Mouse (Mus musculus): ENCODE measurements around the gene Use1.

DNA sequence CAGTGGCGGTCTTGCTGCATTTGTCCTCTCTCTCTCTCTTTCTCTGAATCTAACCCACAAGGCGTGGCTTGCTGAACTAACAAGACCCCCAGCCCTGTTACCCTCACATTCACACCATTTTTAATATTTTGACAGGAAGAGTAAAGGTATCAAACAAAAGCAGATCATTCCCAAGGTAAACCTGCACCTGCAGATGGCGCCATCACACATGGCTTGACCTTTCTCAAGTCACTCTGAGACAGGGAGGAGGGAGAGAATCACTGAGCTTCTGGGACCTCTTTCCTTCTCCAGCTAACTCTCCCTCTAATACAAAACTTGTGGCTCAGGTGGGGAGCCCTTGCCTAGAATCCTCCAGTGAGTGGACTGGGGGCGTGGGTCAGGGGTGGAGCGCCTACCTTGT is 26.0 kb upstream of the Use1 start:
- TF ChIP-seq CTCF (IDR thresholded peaks at IDR 0.05; ENCODE audit: borderline replicate concordance, control insufficient read depth, extremely low read depth, insufficient read depth, low read length, poor library complexity) (no peak), POLR2A (IDR thresholded peaks at IDR 0.05; ENCODE audit: control insufficient read depth, extremely low read depth, insufficient read depth, low read length, poor library complexity) (no peak)

Data from thymus, adult 2 months (tissue).